Mouse (Mus musculus): ENCODE results near the gene Rundc3a. TPM values are rescaled to one million over a fixed set of nuclear protein-coding genes. Genes with fewer than 3 reads are reported as not detected.

Rundc3a gene
- polyA plus RNA-seq, 1 experiment from 2014 or later: 7.0 TPM

- DNase-seq (ENCODE audit: low spot score): no peak
- WGBS: 82% methylated on average over 3 of the region's 3 CpGs
- peaks cover 21% of the 10 kb centered on the region for H3K36me3 ChIP-seq (ENCODE audit: insufficient read depth, low read length)
Measured at GRCm38 (mm10) chr11:102441434-102441833, 48.2 kb downstream of the Rundc3a start.

GRCm38 (mm10) chr11:102442089-102442488 is 48.9 kb downstream of the Rundc3a start:
- no peak for ATAC-seq (replicated peaks; ENCODE audit: low FRiP score, low read depth)
- Histone ChIP-seq H3K27ac (no peak overlapping the region), H3K9me3 (replicated peaks; ENCODE audit: low read length) (no peaks in the 10 kb centered on the region), H3K36me3 (ENCODE audit: insufficient read depth, low read length) (peaks cover 19% of the 10 kb centered on the region), H3K4me2 (ENCODE audit: low read length) (no peak overlapping the region), H3K4me1 (replicated peaks; ENCODE audit: insufficient read depth, low read length) (peaks cover 33% of the 10 kb centered on the region), H3K27me3 (ENCODE audit: insufficient read depth, low read length) (no peaks in the 10 kb centered on the region), H3K9ac (ENCODE audit: low read depth, low read length) (no peak overlapping the region), H3K4me3 (replicated peaks; ENCODE audit: low read depth, low read length) (no peak overlapping the region)
- 84% methylated on average over 6 of the region's 6 CpGs for WGBS
- TF ChIP-seq CTCF (IDR thresholded peaks at IDR 0.05; ENCODE audit: low read depth): no peak
- DNase-seq (ENCODE audit: low spot score): no peak

More at GRCm38 (mm10) chr11:102441434-102441833, 48.2 kb downstream of the Rundc3a start:
- Histone ChIP-seq H3K9me3 (replicated peaks; ENCODE audit: low read length) (no peaks in the 10 kb centered on the region), H3K4me2 (ENCODE audit: low read length) (no peak overlapping the region), H3K4me3 (replicated peaks; ENCODE audit: low read depth, low read length) (no peak overlapping the region), H3K27ac (no peak overlapping the region), H3K27me3 (ENCODE audit: insufficient read depth, low read length) (no peaks in the 10 kb centered on the region), H3K9ac (ENCODE audit: low read depth, low read length) (no peak overlapping the region), H3K4me1 (replicated peaks; ENCODE audit: insufficient read depth, low read length) (peaks cover 33% of the 10 kb centered on the region)
- TF ChIP-seq CTCF (IDR thresholded peaks at IDR 0.05; ENCODE audit: low read depth): peak; percentile 49
- no peak for ATAC-seq (replicated peaks; ENCODE audit: low FRiP score, low read depth)

- WGBS: 63% methylated on average over 12 of the region's 12 CpGs
- no peak overlapping the region for H3K27ac ChIP-seq
- H3K9me3 ChIP-seq (replicated peaks; ENCODE audit: low read length): no peaks in the 10 kb centered on the region
- H3K36me3 ChIP-seq (ENCODE audit: insufficient read depth, low read length): peaks cover 19% of the 10 kb centered on the region
- no peak for DNase-seq (ENCODE audit: low spot score)
- no peaks in the 10 kb centered on the region for H3K27me3 ChIP-seq (ENCODE audit: insufficient read depth, low read length)
- no peak overlapping the region for H3K4me3 ChIP-seq (replicated peaks; ENCODE audit: low read depth, low read length)
- H3K9ac ChIP-seq (ENCODE audit: low read depth, low read length): no peak overlapping the region
- TF ChIP-seq CTCF (IDR thresholded peaks at IDR 0.05; ENCODE audit: low read depth): no peak
- ATAC-seq (replicated peaks; ENCODE audit: low FRiP score, low read depth): no peak
- no peak overlapping the region for H3K4me2 ChIP-seq (ENCODE audit: low read length)
- H3K4me1 ChIP-seq (replicated peaks; ENCODE audit: insufficient read depth, low read length): peaks cover 23% of the 10 kb centered on the region
Measured at GRCm38 (mm10) chr11:102443740-102444139, 50.5 kb downstream of the Rundc3a start.

GRCm38 (mm10) chr11:102444321-102444720 is 51.1 kb downstream of the Rundc3a start:
- Histone ChIP-seq H3K4me3 (replicated peaks; ENCODE audit: low read depth, low read length) (no peak overlapping the region), H3K27me3 (ENCODE audit: insufficient read depth, low read length) (no peaks in the 10 kb centered on the region), H3K36me3 (ENCODE audit: insufficient read depth, low read length) (peaks cover 16% of the 10 kb centered on the region), H3K4me2 (ENCODE audit: low read length) (no peak overlapping the region), H3K9me3 (replicated peaks; ENCODE audit: low read length) (no peaks in the 10 kb centered on the region), H3K27ac (no peak overlapping the region), H3K4me1 (replicated peaks; ENCODE audit: insufficient read depth, low read length) (peaks cover 23% of the 10 kb centered on the region), H3K9ac (ENCODE audit: low read depth, low read length) (no peak overlapping the region)
- no peak for ATAC-seq (replicated peaks; ENCODE audit: low FRiP score, low read depth)
- DNase-seq (ENCODE audit: low spot score): no peak
- no peak for TF ChIP-seq CTCF (IDR thresholded peaks at IDR 0.05; ENCODE audit: low read depth)
- 83% methylated on average over 3 of the region's 3 CpGs for WGBS

- Histone ChIP-seq H3K4me2 (ENCODE audit: low read length) (peak overlapping the region; percentile 94), H3K27me3 (ENCODE audit: insufficient read depth, low read length) (no peaks in the 10 kb centered on the region), H3K36me3 (ENCODE audit: insufficient read depth, low read length) (peaks cover 13% of the 10 kb centered on the region), H3K9me3 (replicated peaks; ENCODE audit: low read length) (no peaks in the 10 kb centered on the region), H3K4me3 (replicated peaks; ENCODE audit: low read depth, low read length) (no peak overlapping the region), H3K27ac (no peak overlapping the region), H3K9ac (ENCODE audit: low read depth, low read length) (no peak overlapping the region), H3K4me1 (replicated peaks; ENCODE audit: insufficient read depth, low read length) (peaks cover 23% of the 10 kb centered on the region)
- 8% methylated on average over 6 of the region's 6 CpGs for WGBS
- ATAC-seq (replicated peaks; ENCODE audit: low FRiP score, low read depth): no peak
- no peak for DNase-seq (ENCODE audit: low spot score)
- no peak for TF ChIP-seq CTCF (IDR thresholded peaks at IDR 0.05; ENCODE audit: low read depth)
Measured at GRCm38 (mm10) chr11:102444781-102445180, 51.6 kb downstream of the Rundc3a start.

- peak; percentile 34 for ATAC-seq (replicated peaks; ENCODE audit: low FRiP score, low read depth)
- no peaks in the 10 kb centered on the region for H3K27me3 ChIP-seq (ENCODE audit: insufficient read depth, low read length)
- WGBS: 11% methylated on average over 10 of the region's 10 CpGs
Measured at GRCm38 (mm10) chr11:102445264-102445890, 52.2 kb downstream of the Rundc3a start.

More at GRCm38 (mm10) chr11:102445264-102445890, 52.2 kb downstream of the Rundc3a start:
- peak; percentile 83 for DNase-seq (ENCODE audit: low spot score)
- TF ChIP-seq CTCF (IDR thresholded peaks at IDR 0.05; ENCODE audit: low read depth): no peak
- Histone ChIP-seq H3K27ac (peak overlapping the region; percentile 85), H3K4me3 (replicated peaks; ENCODE audit: low read depth, low read length) (peak overlapping the region; percentile 93; the same call in 1 of the 2 replicates), H3K9me3 (replicated peaks; ENCODE audit: low read length) (no peaks in the 10 kb centered on the region), H3K4me2 (ENCODE audit: low read length) (peak overlapping the region; percentile 94), H3K9ac (ENCODE audit: low read depth, low read length) (no peak overlapping the region; the same call in 1 of the 2 replicates), H3K36me3 (ENCODE audit: insufficient read depth, low read length) (peaks cover 9% of the 10 kb centered on the region; the same call in 1 of the 2 replicates), H3K4me1 (replicated peaks; ENCODE audit: insufficient read depth, low read length) (peaks cover 23% of the 10 kb centered on the region)

Measured in kidney, postnatal 0 days (tissue).